Mouse (Mus musculus) C2C12 (cell line): ENCODE data around the gene Trat1.

Experiments used
- CEBPB ChIP-seq: IDR thresholded peaks from one replicate; pipeline ENCODE4 v1.6.1; 2011; ENCODE audit warnings: low read depth, mild to moderate bottlenecking, control low read depth, moderate library complexity
- CTCF ChIP-seq: IDR thresholded peaks from one replicate; pipeline ENCODE4 v1.5.1; 2011; ENCODE audit not compliant: control insufficient read depth, insufficient read depth, insufficient read length
- MAX ChIP-seq: IDR thresholded peaks from one replicate; pipeline ENCODE4 v1.6.1; 2011; ENCODE audit warnings: mild to moderate bottlenecking, control low read depth
- MYOD1 ChIP-seq: IDR thresholded peaks from one replicate; pipeline ENCODE4 v1.6.1; 2011; ENCODE audit warnings: low read depth; ENCODE audit not compliant: control insufficient read depth, insufficient read length
- MYOG ChIP-seq: IDR thresholded peaks from one replicate; pipeline ENCODE4 v1.6.1; 2011; ENCODE audit not compliant: control insufficient read depth, insufficient read length; ENCODE audit errors: extremely low read depth

- TF ChIP-seq CEBPB (no peak), CTCF (no peak), MAX (no peak), MYOD1 (no peak), MYOG (no peak)
Measured at GRCm38 (mm10) chr16:48799470-48799869, 27.6 kb upstream of the Trat1 start.
